Mouse (Mus musculus): Measurements from ENCODE around the gene Rnf150.

- TF ChIP-seq CHD2 (IDR thresholded peaks at IDR 0.05; ENCODE audit: low read depth, low read length) (no peak), MAFK (IDR thresholded peaks at IDR 0.05; ENCODE audit: insufficient read depth, low read depth, low read length) (no peak), HCFC1 (IDR thresholded peaks at IDR 0.05; ENCODE audit: borderline replicate concordance, insufficient read depth, low read length) (no peak), ZC3H11A (IDR thresholded peaks at IDR 0.05; ENCODE audit: borderline replicate concordance, low read depth, low read length) (no peak), ZNF384 (IDR thresholded peaks at IDR 0.05; ENCODE audit: low read depth, low read length) (no peak)
Observed at GRCm38 (mm10) chr8:83011758-83012157, 148.6 kb downstream of the Rnf150 start.
